Comparison of ENCODE assay signal across 14 mouse cellular contexts in the genomic region with DNA sequence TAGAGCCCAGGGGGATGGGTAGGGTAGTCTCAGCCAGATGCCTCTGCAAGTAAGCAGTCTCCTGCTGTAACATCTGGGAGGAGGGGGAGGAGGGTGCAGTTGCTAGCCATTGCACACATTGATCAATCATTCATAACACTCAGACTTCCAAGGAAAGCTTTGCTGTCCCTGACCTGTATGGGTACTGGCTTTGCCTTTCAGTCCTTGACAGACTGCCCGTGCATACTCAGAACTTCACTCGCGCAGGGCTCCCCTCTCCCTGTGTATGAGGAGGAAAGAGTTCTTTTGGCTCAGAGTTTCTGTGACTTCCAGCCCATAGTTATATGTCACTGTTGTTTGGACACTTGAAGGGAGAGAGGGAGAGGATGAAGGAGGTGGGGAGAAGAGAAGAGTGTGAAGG.
"Had no signal": no experiment of that assay in that cellular context is flagged by ENCODE, and none has a peak within 500 bp of the region (broad histone marks: within the 10 kb centered on the region; RNA-seq: fewer than 3 reads in every experiment).

No protein-coding gene starts in this region.

- H3K27me3 ChIP-seq: limb, embryonic 12.5 days; liver, embryonic 13.5 days; midbrain, embryonic 13.5 days; stomach, embryonic 15.5 days had no signal

- H3K4me1 ChIP-seq: limb, embryonic 12.5 days; liver, embryonic 13.5 days; midbrain, embryonic 13.5 days; stomach, embryonic 15.5 days had no signal

- H3K36me3 ChIP-seq: limb, embryonic 12.5 days; liver, embryonic 13.5 days; midbrain, embryonic 13.5 days; stomach, embryonic 15.5 days had no signal

- DNase-seq: kidney, adult 9 months; kidney, postnatal 36 days; layer of hippocampus, adult 9-11 months; liver; liver, embryonic 13.5 days; liver, postnatal 0 days; lung, postnatal 36 days; right cerebral cortex, postnatal 14 days; thymus, adult 2 months; thymus, postnatal 25 days had no signal

- H3K9me3 ChIP-seq: limb, embryonic 12.5 days; liver, embryonic 13.5 days; midbrain, embryonic 13.5 days; stomach, embryonic 15.5 days had no signal

- H3K4me3 ChIP-seq: limb, embryonic 12.5 days; liver, embryonic 13.5 days; midbrain, embryonic 13.5 days; stomach, embryonic 15.5 days had no signal

- ATAC-seq: liver, postnatal 0 days; midbrain, embryonic 13.5 days had no signal

- H3K4me2 ChIP-seq: limb, embryonic 12.5 days; liver, embryonic 13.5 days; midbrain, embryonic 13.5 days; stomach, embryonic 15.5 days had no signal

- H3K9ac ChIP-seq: limb, embryonic 12.5 days; liver, embryonic 13.5 days; liver, postnatal 0 days; midbrain, embryonic 13.5 days; stomach, embryonic 15.5 days had no signal

- H3K27ac ChIP-seq: kidney, postnatal 0 days; limb, embryonic 12.5 days; liver, embryonic 13.5 days; midbrain, embryonic 13.5 days; stomach, embryonic 15.5 days had no signal
